Comparison of ENCODE assay signal across 8 mouse cellular contexts in the genomic region with DNA sequence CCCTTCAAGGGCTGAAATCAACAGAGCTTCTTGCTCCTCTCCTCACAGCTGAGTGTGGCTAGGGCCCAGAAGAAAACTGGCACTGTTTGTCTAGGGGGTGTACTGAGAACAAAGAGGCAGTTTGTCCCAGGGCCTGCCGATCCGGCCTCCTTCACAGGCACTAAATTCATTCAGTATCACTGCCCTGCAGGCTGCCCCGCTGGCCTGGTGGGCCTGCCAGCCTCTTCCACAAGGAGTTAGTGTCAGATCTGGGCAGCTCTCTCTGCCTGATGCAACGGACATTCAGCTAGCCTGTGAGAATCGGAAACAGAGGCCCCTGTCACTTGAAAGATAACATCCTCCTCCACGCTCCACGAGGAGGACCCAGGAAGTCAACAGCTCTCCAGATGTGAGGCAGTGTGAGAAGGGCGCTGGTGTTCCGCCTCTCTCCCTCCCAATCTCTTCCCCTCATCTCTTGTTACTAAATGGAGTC.
A peak's percentile ranks its signal among the peaks of the same experiment; 100 is the strongest.
DNase-seq lines count a peak whose midpoint lies in the region; ATAC-seq and TF ChIP-seq lines count a peak whose summit lies in the region.

No protein-coding gene starts in this region.

- peak overlapping the region; percentile 24 to 40 for H3K4me3 ChIP-seq in MEL (ENCODE audit: control insufficient read depth in 1 of 2, insufficient read depth in 1 of 2, low read depth in 2 of 2, low read length in 2 of 2)
- no peak overlapping the region for H3K4me3 ChIP-seq in hindbrain, postnatal 0 days (ENCODE audit: low read length)

- peaks cover 0 to 12% of the 10 kb centered on the region in 2 experiments; a peak in 2 of 4 replicates for H3K36me3 ChIP-seq in MEL (ENCODE audit: control insufficient read depth in 1 of 2, insufficient read depth in 2 of 2, low read length in 2 of 2)
- no peaks in the 10 kb centered on the region for H3K36me3 ChIP-seq in hindbrain, postnatal 0 days (ENCODE audit: insufficient read depth, low read length)

- no peak for TF ChIP-seq CTCF in MEL (IDR thresholded peaks at IDR 0.05 in 2 of 3, conservative IDR thresholded peaks at IDR 0.05 in 1 of 3; ENCODE audit: control insufficient read depth in 1 of 3, insufficient read depth in 1 of 3, low read depth in 2 of 3, low read length in 3 of 3, poor library complexity in 1 of 3, severe bottlenecking in 1 of 3)
- 0 out of 2 replicates have a peak, but pooled peaks have one; percentile 11 for TF ChIP-seq CTCF in hindbrain, postnatal 0 days (IDR thresholded peaks at IDR 0.05; ENCODE audit: low read depth)

- no peak overlapping the region for H3K4me2 ChIP-seq in hindbrain, postnatal 0 days (ENCODE audit: low read depth, low read length)

- peak; percentile 96 for ATAC-seq in hindbrain, postnatal 0 days

- no peaks in the 10 kb centered on the region for H3K79me2 ChIP-seq in MEL (ENCODE audit: control insufficient read depth, insufficient read depth, low read length, poor library complexity)

- TF ChIP-seq POLR2A in MEL (IDR thresholded peaks at IDR 0.05; ENCODE audit: control insufficient read depth in 1 of 2, insufficient read depth in 1 of 2, low read depth in 1 of 2, low read length in 2 of 2, poor library complexity in 1 of 2) = peak in 1 of 2 experiments; percentile 70; a peak in 2 of 4 replicates

- TF ChIP-seq EP300 in MEL (IDR thresholded peaks at IDR 0.05; ENCODE audit: low read depth in 1 of 2, low read length in 2 of 2) = peak; percentile 73 to 88

- H3K27ac ChIP-seq in MEL (ENCODE audit: control insufficient read depth, low read depth, low read length) = peak overlapping the region; percentile 90
- peak overlapping the region; percentile 80 for H3K27ac ChIP-seq in hindbrain, postnatal 0 days

- WGBS in hindbrain, postnatal 0 days = 31% methylated on average over 9 of the region's 9 CpGs

- no peaks in the 10 kb centered on the region for H3K9me3 ChIP-seq in MEL (replicated peaks; ENCODE audit: insufficient read depth, low read length)
- H3K9me3 ChIP-seq in hindbrain, postnatal 0 days (ENCODE audit: low read length) = no peaks in the 10 kb centered on the region

- H3K27me3 ChIP-seq in MEL (ENCODE audit: control insufficient read depth in 1 of 2, insufficient read depth in 2 of 2, low read length in 2 of 2) = no peaks in the 10 kb centered on the region
- no peaks in the 10 kb centered on the region for H3K27me3 ChIP-seq in hindbrain, postnatal 0 days (ENCODE audit: insufficient read depth, low read length)

- TF ChIP-seq RAD21 in MEL (IDR thresholded peaks at IDR 0.05; ENCODE audit: low read depth, low read length) = no peak

- H3K9ac ChIP-seq in MEL (ENCODE audit: control insufficient read depth, low read depth, low read length, poor library complexity, severe bottlenecking) = peak overlapping the region; percentile 74
- H3K9ac ChIP-seq in hindbrain, postnatal 0 days (replicated peaks; ENCODE audit: low read length) = no peak overlapping the region

- DNase-seq in MEL (ENCODE audit: low read depth, low spot score) = peak; percentile 91
- peak; percentile 46 for DNase-seq in brain, embryonic 18.5 days (ENCODE audit: low read depth, low spot score)
- peak; percentile 69 to 75 for DNase-seq in frontal cortex, adult 2 months (ENCODE audit: extremely low spot score in 1 of 2, low spot score in 1 of 2)
- DNase-seq in hindbrain, postnatal 0 days (ENCODE audit: low spot score) = peak; percentile 80
- peak; percentile 68 for DNase-seq in liver
- peak; percentile 71 for DNase-seq in right cerebral cortex, adult 18-20 months
- DNase-seq in adrenal gland, postnatal 25 days = no peak
- DNase-seq in gastrocnemius, adult 18-20 months (ENCODE audit: low spot score) = no peak

- peaks cover 5 to 18% of the 10 kb centered on the region in 2 experiments; a peak in 3 of 4 replicates for H3K4me1 ChIP-seq in MEL (ENCODE audit: control insufficient read depth in 1 of 2, insufficient read depth in 2 of 2, low read length in 2 of 2)
- H3K4me1 ChIP-seq in hindbrain, postnatal 0 days (ENCODE audit: insufficient read depth, low read length) = no peaks in the 10 kb centered on the region

TF ChIP-seq in MEL, 35 proteins besides CTCF, POLR2A, EP300 and RAD21:
- peak; percentile 81 for TF ChIP-seq TCF12 (IDR thresholded peaks at IDR 0.05; ENCODE audit: low read depth, low read length)
- TF ChIP-seq GABPA (IDR thresholded peaks at IDR 0.05; ENCODE audit: low read depth, low read length) = no peak
- TF ChIP-seq CHD1 (IDR thresholded peaks at IDR 0.05; ENCODE audit: low read depth, low read length) = no peak
- TF ChIP-seq MAX (IDR thresholded peaks at IDR 0.05; ENCODE audit: low read length) = peak; percentile 91
- TF ChIP-seq SIN3A (IDR thresholded peaks at IDR 0.05; ENCODE audit: low read length) = peak; percentile 86
- 0 out of 2 replicates have a peak, but pooled peaks have one; percentile 24 for TF ChIP-seq SMC3 (IDR thresholded peaks at IDR 0.05; ENCODE audit: low read depth, low read length)
- TF ChIP-seq TBP (IDR thresholded peaks at IDR 0.05; ENCODE audit: low read depth, low read length) = 0 out of 2 replicates have a peak, but pooled peaks have one; percentile 43
- no peak for TF ChIP-seq BHLHE40 (IDR thresholded peaks at IDR 0.05; ENCODE audit: borderline replicate concordance, low read depth, low read length)
- TF ChIP-seq POLR2AphosphoS5 (IDR thresholded peaks at IDR 0.05; ENCODE audit: borderline replicate concordance, low read depth, low read length) = no peak
- TF ChIP-seq MAZ (IDR thresholded peaks at IDR 0.05; ENCODE audit: low read depth, low read length) = no peak
- peak; percentile 92 for TF ChIP-seq GATA1 (IDR thresholded peaks at IDR 0.05; ENCODE audit: low read depth, low read length)
- TF ChIP-seq TAL1 (IDR thresholded peaks at IDR 0.05; ENCODE audit: low read length) = peak; percentile 80
- TF ChIP-seq ETS1 (IDR thresholded peaks at IDR 0.05; ENCODE audit: low read depth, low read length) = peak; percentile 89
- peak; percentile 71 for TF ChIP-seq ELF1 (IDR thresholded peaks at IDR 0.05; ENCODE audit: low read depth, low read length)
- no peak for TF ChIP-seq ZC3H11A (IDR thresholded peaks at IDR 0.05; ENCODE audit: low read depth, low read length)
- no peak for TF ChIP-seq KAT2A (conservative IDR thresholded peaks at IDR 0.05; ENCODE audit: low read depth, low read length)
- TF ChIP-seq MYC (IDR thresholded peaks at IDR 0.05; ENCODE audit: low read depth, low read length) = peak; percentile 94
- TF ChIP-seq MXI1 (IDR thresholded peaks at IDR 0.05; ENCODE audit: low read depth, low read length) = peak; percentile 81
- no peak for TF ChIP-seq POLR2AphosphoS2 (IDR thresholded peaks at IDR 0.05; ENCODE audit: low read length)
- no peak for TF ChIP-seq ZNF384 (IDR thresholded peaks at IDR 0.05; ENCODE audit: low read depth, low read length)
- TF ChIP-seq MYB (IDR thresholded peaks at IDR 0.05; ENCODE audit: low read depth, low read length) = peak; percentile 50; the same call in 1 of the 2 replicates
- peak; percentile 51; the same call in 1 of the 2 replicates for TF ChIP-seq HCFC1 (IDR thresholded peaks at IDR 0.05; ENCODE audit: low read depth, low read length)

Comparison
In these comparisons a context has a peak if more than half of its experiments do, and no peak if none do; other contexts are left out.
1. DNase-seq: peak in MEL (single experiment), brain, embryonic 18.5 days (single experiment), frontal cortex, adult 2 months (2 of 2), hindbrain, postnatal 0 days (single experiment), liver (single experiment) and right cerebral cortex, adult 18-20 months (single experiment); none in adrenal gland, postnatal 25 days (single experiment) and gastrocnemius, adult 18-20 months (single experiment).